Mouse (Mus musculus): ENCODE data around the gene Adcy5. TPM values are rescaled to one million over a fixed set of nuclear protein-coding genes. Genes with fewer than 3 reads are reported as not detected.

Adcy5 gene
- polyA plus RNA-seq, 1 experiment from 2014 or later = 1.5 TPM

- DNase-seq (ENCODE audit: low spot score) (no peak), ATAC-seq (ENCODE audit: insufficient number of reproducible peaks, low FRiP score, low TSS enrichment, low read depth) (no peak)
- no peaks in the 10 kb centered on the region for H3K27me3 ChIP-seq (ENCODE audit: control insufficient read depth, insufficient read depth, low read length)
- H3K4me2 ChIP-seq (ENCODE audit: low read depth, severe bottlenecking) = no peak overlapping the region
- no peak overlapping the region for H3K4me3 ChIP-seq (ENCODE audit: low read depth, low read length)
- no peaks in the 10 kb centered on the region for H3K4me1 ChIP-seq (ENCODE audit: control insufficient read depth, insufficient read depth, low read length)
- H3K9me3 ChIP-seq (ENCODE audit: control insufficient read depth, low read length) = no peaks in the 10 kb centered on the region
- no peak overlapping the region for H3K9ac ChIP-seq (ENCODE audit: low read length)
- no peak overlapping the region for H3K27ac ChIP-seq (replicated peaks; ENCODE audit: low read depth, low read length)
- no peaks in the 10 kb centered on the region for H3K36me3 ChIP-seq (ENCODE audit: control insufficient read depth, insufficient read depth, low read length)
- WGBS = 79% methylated on average over 2 of the region's 2 CpGs
Measured at GRCm38 (mm10) chr16:35319773-35320172, 165.1 kb downstream of the Adcy5 start.

- 79% methylated on average over 1 of the region's 1 CpGs for WGBS
- ATAC-seq (ENCODE audit: insufficient number of reproducible peaks, low FRiP score, low TSS enrichment, low read depth) = no peak
- Histone ChIP-seq H3K4me2 (ENCODE audit: low read depth, severe bottlenecking) (no peak overlapping the region), H3K9ac (ENCODE audit: low read length) (no peak overlapping the region), H3K9me3 (ENCODE audit: control insufficient read depth, low read length) (no peaks in the 10 kb centered on the region), H3K27ac (replicated peaks; ENCODE audit: low read depth, low read length) (no peak overlapping the region), H3K27me3 (ENCODE audit: control insufficient read depth, insufficient read depth, low read length) (no peaks in the 10 kb centered on the region), H3K4me1 (ENCODE audit: control insufficient read depth, insufficient read depth, low read length) (no peaks in the 10 kb centered on the region), H3K4me3 (ENCODE audit: low read depth, low read length) (no peak overlapping the region), H3K36me3 (ENCODE audit: control insufficient read depth, insufficient read depth, low read length) (no peaks in the 10 kb centered on the region)
- no peak for DNase-seq (ENCODE audit: low spot score)
Measured at GRCm38 (mm10) chr16:35330451-35330850, 175.8 kb downstream of the Adcy5 start.

Other genes starting within 250 kb of the Adcy5 start
- 37.0 and 40.0 TPM in 2 replicates for gene Hacd2, start 132.4 kb upstream of the Adcy5 start, polyA plus RNA-seq (2014; fragmentation: Nextera tagmentation; extraction: Ambion mirVana)
- gene Sec22a, start 209.0 kb downstream of the Adcy5 start, polyA plus RNA-seq (2014; fragmentation: Nextera tagmentation; extraction: Ambion mirVana) = 35.3 and 38.5 TPM in 2 replicates

Measured in limb, embryonic 11.5 days (tissue).